Mouse (Mus musculus) E14TG2a.4 (cell line): ENCODE results near the gene Zbtb22.

Experiments used
- CTCF ChIP-seq: conservative IDR thresholded peaks from 2 replicates; pipeline ENCODE4 v1.5.1; 2014; ENCODE audit warnings: low read length
- NANOG ChIP-seq: IDR thresholded peaks from 2 replicates; pipeline ENCODE4 v1.6.1; 2014; ENCODE audit warnings: borderline replicate concordance, low read length, mixed read lengths
- POU5F1 ChIP-seq: IDR thresholded peaks from 2 replicates; pipeline ENCODE4 v1.6.1; 2014; ENCODE audit warnings: low read length, borderline replicate concordance

DNA sequence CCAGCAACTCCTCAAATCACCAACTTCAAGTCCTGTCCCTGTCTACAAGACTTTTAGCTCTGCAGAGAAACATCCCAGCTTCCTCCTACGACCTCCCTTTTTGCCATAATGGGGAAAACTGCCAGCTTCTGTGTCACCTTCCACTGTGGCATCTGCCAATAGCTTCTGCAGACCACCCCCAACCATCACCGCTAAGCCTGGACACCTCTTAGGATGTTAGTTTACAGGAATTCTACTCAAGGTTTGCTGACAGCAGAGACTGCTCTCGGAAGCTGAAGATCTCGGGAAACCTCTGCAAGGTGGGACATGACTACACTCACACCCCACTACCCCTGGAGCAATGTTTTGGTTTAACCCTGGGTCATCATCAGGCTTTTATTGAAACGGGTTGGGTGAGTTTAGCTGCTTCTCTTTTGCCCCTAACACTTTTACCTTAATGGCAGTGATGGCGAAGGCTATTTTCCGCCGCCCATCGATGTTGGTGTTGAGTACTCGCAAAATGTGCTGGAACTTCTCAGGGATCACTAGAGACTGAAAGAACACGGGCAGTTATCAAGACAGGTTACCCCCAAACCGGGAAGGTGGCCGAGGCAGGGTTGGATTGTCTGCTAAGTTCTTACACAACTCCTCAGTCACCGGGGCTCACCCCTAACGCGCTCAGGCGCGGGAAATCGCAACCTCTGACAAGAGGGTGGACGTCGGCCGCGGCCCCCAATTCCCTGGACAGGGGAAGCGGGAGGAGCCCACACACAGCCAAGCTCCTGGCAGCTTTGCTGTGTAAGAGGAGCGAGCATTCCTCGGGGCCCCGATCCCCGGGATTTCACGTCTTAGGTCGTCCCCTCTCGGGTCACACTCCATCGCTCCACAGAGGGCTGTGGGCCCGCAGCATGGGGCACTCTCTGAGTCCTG, 39.2 kb downstream of the Zbtb22 start:
- no peak for TF ChIP-seq CTCF
- no peak for TF ChIP-seq POU5F1
- TF ChIP-seq NANOG: no peak
